Mouse (Mus musculus) spleen, adult 2 months (tissue): ENCODE data around the gene Gstp1. TPM values are rescaled to one million over a fixed set of nuclear protein-coding genes. Genes with fewer than 3 reads are reported as not detected.

Experiments used
- DNase-seq, 2 experiments: peaks; one replicate each; pipeline versions ENCODE4 v3.0.0 to v3.0.0-alpha.2; 2012 to 2021; ENCODE audit warnings: low spot score in 2 of 2, low read depth in 1 of 2
- H3K27ac ChIP-seq: fragments of 200-500 bp; 2 replicates; pipeline ENCODE4 v1.5.1; 2012; ENCODE audit warnings: low read length, inconsistent platforms; ENCODE audit not compliant: insufficient read depth
- H3K27me3 ChIP-seq: fragments of 200-500 bp; 2 replicates; pipeline ENCODE4 v1.6.1; 2012; ENCODE audit warnings: mild to moderate bottlenecking, moderate library complexity, low read length, inconsistent platforms; ENCODE audit not compliant: control insufficient read depth, insufficient read depth
- H3K36me3 ChIP-seq: fragments of 200-500 bp; 2 replicates; pipeline ENCODE4 v1.6.1; 2012; ENCODE audit warnings: mild to moderate bottlenecking, low read length, inconsistent platforms; ENCODE audit not compliant: control insufficient read depth, insufficient read depth
- H3K4me1 ChIP-seq: fragments of 200-500 bp; 2 replicates; pipeline ENCODE4 v1.6.1; 2011; ENCODE audit warnings: inconsistent platforms; ENCODE audit not compliant: control insufficient read depth, insufficient read depth, insufficient read length
- H3K4me3 ChIP-seq: fragments of 200-500 bp; 2 replicates; pipeline ENCODE4 v1.5.1; 2011; ENCODE audit warnings: mild to moderate bottlenecking, inconsistent platforms; ENCODE audit not compliant: insufficient read depth, insufficient read length; ENCODE audit errors: extremely low read depth
- CTCF ChIP-seq: fragments of 200-500 bp; IDR thresholded peaks from 2 replicates; pipeline ENCODE4 v1.5.1; 2011; ENCODE audit warnings: mild to moderate bottlenecking, inconsistent platforms; ENCODE audit not compliant: insufficient read depth, insufficient read length, insufficient replicate concordance; ENCODE audit errors: extremely low read depth
- POLR2A ChIP-seq: fragments of 200-500 bp; IDR thresholded peaks from 2 replicates; pipeline ENCODE4 v1.6.1; 2011; ENCODE audit warnings: low read depth, low read length, inconsistent platforms
- WGBS: fragments of 180-500 bp; shearing (Covaris S2); methylation state at CpG from one replicate; pipeline ENCODE4 v1.1.7; 2018; 5-methylcytosine and 5-hydroxymethylcytosine counted together
- polyA plus RNA-seq: library from polyadenylated mRNA; depleted of rRNA; stranded (reverse); fragments of >200 nt; gene quantifications from 2 replicates; pipeline ENCODE4 v1.2.3, GENCODE M21; 2012

Gstp1 gene
- polyA plus RNA-seq, 1 experiment: 179 TPM

- no peaks in the 10 kb centered on the region for H3K27me3 ChIP-seq
- no peak for DNase-seq
- H3K36me3 ChIP-seq: no peaks in the 10 kb centered on the region; the same call in 1 of the 2 replicates
- H3K4me1 ChIP-seq: no peaks in the 10 kb centered on the region; the same call in 1 of the 2 replicates
- WGBS: 64% methylated on average over 12 of the region's 12 CpGs
- no peak overlapping the region for H3K4me3 ChIP-seq
- no peak for TF ChIP-seq POLR2A
- TF ChIP-seq CTCF: no peak
- no peak overlapping the region for H3K27ac ChIP-seq
Measured at GRCm38 (mm10) chr19:4036327-4037045, 1.3 kb downstream of the Gstp1 start.

GRCm38 (mm10) chr19:4033742-4034141 is 4.0 kb downstream of the Gstp1 start:
- no peaks in the 10 kb centered on the region; the same call in 1 of the 2 replicates for H3K36me3 ChIP-seq
- H3K27me3 ChIP-seq: no peaks in the 10 kb centered on the region
- no peaks in the 10 kb centered on the region; the same call in 1 of the 2 replicates for H3K4me1 ChIP-seq
- no peak for DNase-seq
- WGBS: 76% methylated on average over 5 of the region's 5 CpGs
- H3K27ac ChIP-seq: no peak overlapping the region
- TF ChIP-seq CTCF (no peak), POLR2A (no peak)
- no peak overlapping the region for H3K4me3 ChIP-seq

GRCm38 (mm10) chr19:4033298-4033697 is 4.5 kb downstream of the Gstp1 start:
- no peak overlapping the region for H3K27ac ChIP-seq
- H3K36me3 ChIP-seq: no peaks in the 10 kb centered on the region; the same call in 1 of the 2 replicates
- no peaks in the 10 kb centered on the region; the same call in 1 of the 2 replicates for H3K4me1 ChIP-seq
- H3K4me3 ChIP-seq: no peak overlapping the region
- no peak for DNase-seq
- TF ChIP-seq POLR2A (no peak), CTCF (no peak)
- H3K27me3 ChIP-seq: no peaks in the 10 kb centered on the region
- 81% methylated on average over 3 of the region's 3 CpGs for WGBS

GRCm38 (mm10) chr19:4032668-4033067 is 5.1 kb downstream of the Gstp1 start:
- no peak for DNase-seq
- H3K36me3 ChIP-seq: no peaks in the 10 kb centered on the region; the same call in 1 of the 2 replicates
- no peaks in the 10 kb centered on the region; the same call in 1 of the 2 replicates for H3K4me1 ChIP-seq
- 86% methylated on average over 7 of the region's 7 CpGs for WGBS
- no peak overlapping the region for H3K4me3 ChIP-seq
- no peak for TF ChIP-seq POLR2A
- no peak for TF ChIP-seq CTCF
- no peaks in the 10 kb centered on the region for H3K27me3 ChIP-seq
- no peak overlapping the region for H3K27ac ChIP-seq

GRCm38 (mm10) chr19:4027576-4027975 is 10.2 kb downstream of the Gstp1 start:
- DNase-seq: no peak
- no peak for TF ChIP-seq CTCF
- TF ChIP-seq POLR2A: no peak
- no peak overlapping the region for H3K27ac ChIP-seq
- H3K4me3 ChIP-seq: no peak overlapping the region
- H3K4me1 ChIP-seq: no peaks in the 10 kb centered on the region
- no peaks in the 10 kb centered on the region for H3K36me3 ChIP-seq
- H3K27me3 ChIP-seq: no peaks in the 10 kb centered on the region

GRCm38 (mm10) chr19:4023185-4023584 is 14.6 kb downstream of the Gstp1 start:
- H3K27ac ChIP-seq: no peak overlapping the region
- H3K27me3 ChIP-seq: no peaks in the 10 kb centered on the region
- TF ChIP-seq POLR2A (no peak), CTCF (no peak)
- H3K4me3 ChIP-seq: no peak overlapping the region
- DNase-seq: no peak
- H3K4me1 ChIP-seq: no peaks in the 10 kb centered on the region
- 89% methylated on average over 7 of the region's 7 CpGs for WGBS
- H3K36me3 ChIP-seq: no peaks in the 10 kb centered on the region

- H3K4me1 ChIP-seq: no peaks in the 10 kb centered on the region
- peak in 1 of 2 experiments; percentile 65 for DNase-seq
- H3K36me3 ChIP-seq: no peaks in the 10 kb centered on the region
- 22% methylated on average over 18 of the region's 18 CpGs for WGBS
- H3K4me3 ChIP-seq: no peak overlapping the region
- H3K27me3 ChIP-seq: no peaks in the 10 kb centered on the region
- H3K27ac ChIP-seq: no peak overlapping the region
- TF ChIP-seq POLR2A (no peak), CTCF (peak; percentile 69; the same call in 1 of the 2 replicates)
Measured at GRCm38 (mm10) chr19:4018743-4019583, 18.8 kb downstream of the Gstp1 start.
